Mouse (Mus musculus): ENCODE measurements around the gene Bpifa3.
"Not testable (repeated sequence)": the region's sequence is repeated elsewhere in the genome, so short reads cannot be mapped to it uniquely, and the experiment has no call there.

The Bpifa3 gene

DNA sequence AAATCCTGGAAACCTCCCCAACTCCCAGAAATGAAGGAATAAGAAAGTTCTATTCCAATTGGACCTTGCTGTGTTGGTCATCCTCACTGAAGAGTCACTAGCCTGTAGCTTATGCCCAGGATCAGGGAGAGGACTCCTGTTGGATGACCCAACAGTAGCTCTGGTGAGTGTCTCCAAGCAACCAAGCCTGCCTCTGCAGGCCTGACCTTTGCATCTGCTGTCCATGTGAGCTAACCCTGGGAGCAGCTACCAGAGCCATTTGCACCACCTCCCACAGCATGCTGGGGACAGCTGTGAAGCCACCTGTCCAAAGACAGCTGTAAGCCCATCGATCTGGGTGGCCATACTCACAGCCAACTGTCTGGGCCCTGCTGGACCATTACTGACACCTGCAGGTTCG lies at the start of gene Bpifa3:
Gene Bpifa3, plus strand, starts transcription at position 217 of the 400 bp plus-strand sequence.
- DNase-seq (ENCODE audit: extremely low spot score, low spot score), result no peak

DNA sequence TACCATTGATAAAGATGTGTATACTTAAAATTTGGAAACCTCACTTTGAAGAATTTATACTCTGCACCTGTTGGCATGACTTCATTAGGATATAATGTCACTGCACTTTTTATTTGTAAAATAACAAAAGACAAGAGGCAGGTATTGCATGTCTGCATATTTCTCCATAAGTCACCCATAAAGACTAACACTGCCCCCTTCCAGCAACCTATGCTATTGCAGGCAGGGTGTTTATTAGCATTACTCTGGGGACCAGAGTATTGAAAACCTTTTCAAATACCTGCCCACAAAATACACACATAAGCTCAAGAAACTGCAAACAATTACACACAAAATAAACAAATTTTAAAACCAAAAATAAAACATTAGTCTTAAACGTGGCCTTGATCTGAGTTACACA lies 32.4 kb upstream of the Bpifa3 start:
- DNase-seq (ENCODE audit: extremely low spot score, low spot score), result no peak

- DNase-seq (ENCODE audit: extremely low spot score, low spot score), result no peak
Measured at GRCm38 (mm10) chr2:154117381-154117780, 12.8 kb upstream of the Bpifa3 start.

DNA sequence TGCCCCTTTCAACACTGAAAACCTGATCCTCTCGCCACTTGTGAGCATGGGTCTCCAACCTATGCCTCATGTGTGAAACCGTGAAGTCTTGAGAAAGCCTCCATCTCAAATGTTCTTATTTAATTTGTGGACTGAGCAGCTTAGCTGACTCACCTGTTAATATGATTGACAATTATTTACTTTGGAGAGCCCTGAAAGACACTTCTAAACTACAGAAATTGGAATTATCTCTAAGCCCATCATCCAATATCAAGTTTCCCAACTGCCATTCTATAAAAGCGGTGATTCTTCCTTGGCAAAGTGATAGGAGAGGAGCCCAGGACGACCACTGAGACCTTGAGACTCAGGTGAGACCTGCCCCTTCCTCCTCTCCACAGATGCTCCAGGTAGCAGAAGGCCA lies 12.4 kb downstream of the Bpifa3 start, which contains the start of gene Bpifa1:
Gene Bpifa1, plus strand, starts transcription at position 301 of the 400 bp plus-strand sequence.
- DNase-seq (ENCODE audit: extremely low spot score, low spot score), result no peak

DNA sequence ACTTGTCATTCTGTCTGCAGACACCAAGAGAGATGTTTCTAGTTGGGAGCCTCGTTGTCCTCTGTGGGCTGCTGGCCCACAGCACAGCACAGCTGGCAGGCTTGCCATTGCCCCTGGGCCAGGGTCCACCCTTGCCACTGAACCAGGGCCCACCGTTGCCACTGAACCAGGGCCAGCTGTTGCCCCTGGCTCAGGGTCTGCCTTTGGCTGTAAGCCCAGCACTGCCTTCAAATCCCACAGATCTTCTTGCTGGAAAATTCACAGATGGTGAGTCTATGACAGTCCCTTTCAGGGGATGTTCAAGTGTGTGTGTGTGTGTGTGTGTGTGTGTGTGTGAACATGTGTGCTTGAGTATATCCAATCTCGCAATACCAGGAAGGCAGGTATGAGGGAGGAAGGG lies 13.6 kb downstream of the Bpifa3 start:
- no peak for DNase-seq (ENCODE audit: extremely low spot score, low spot score)

DNA sequence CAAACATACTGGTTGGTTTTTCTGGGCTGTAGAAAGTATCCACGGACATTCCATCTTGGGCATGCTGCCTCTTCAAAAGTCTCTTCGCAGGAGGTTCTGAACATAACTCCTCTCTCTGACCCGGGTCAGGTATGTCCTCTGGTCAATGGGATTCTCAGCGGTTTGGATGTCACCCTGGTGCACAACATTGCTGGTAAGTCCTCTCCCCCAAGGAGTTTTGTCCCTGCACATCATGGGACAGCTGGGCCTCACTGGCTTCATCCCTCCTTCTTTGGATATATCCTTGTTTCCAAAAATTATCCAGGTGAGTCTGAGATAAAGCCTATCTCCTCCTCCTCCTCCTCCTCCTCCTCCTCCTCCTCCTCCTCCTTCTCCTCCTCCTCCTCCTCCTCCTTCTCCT lies 17.4 kb downstream of the Bpifa3 start:
- no peak for DNase-seq (ENCODE audit: extremely low spot score, low spot score)

GRCm38 (mm10) chr2:154158433-154158832 lies 28.3 kb downstream of the Bpifa3 start:
- peak; percentile 56 for DNase-seq (ENCODE audit: extremely low spot score, low spot score)

DNA sequence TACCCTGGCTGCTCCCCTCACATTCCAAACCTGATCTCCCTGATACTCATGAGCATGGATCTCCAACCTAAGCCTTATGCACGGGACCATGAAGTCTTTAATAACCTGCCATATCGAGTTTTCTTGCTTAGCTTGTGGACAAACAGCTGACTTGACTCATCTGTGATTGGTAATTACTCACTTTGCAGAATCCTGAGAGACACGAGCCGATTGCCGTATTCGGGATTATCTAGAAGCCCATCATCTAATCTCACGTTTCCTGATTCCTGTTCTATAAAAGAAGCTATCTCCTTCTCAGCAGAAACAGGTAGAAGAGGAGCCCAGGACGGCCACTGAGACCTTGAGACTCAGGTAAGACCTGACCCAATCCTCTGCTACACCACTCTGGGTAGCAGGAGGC lies 32.2 kb downstream of the Bpifa3 start, which contains the start of gene Bpifa5:
Gene Bpifa5, plus strand, starts transcription at position 301 of the 400 bp plus-strand sequence.
- no peak for DNase-seq (ENCODE audit: extremely low spot score, low spot score)

DNA sequence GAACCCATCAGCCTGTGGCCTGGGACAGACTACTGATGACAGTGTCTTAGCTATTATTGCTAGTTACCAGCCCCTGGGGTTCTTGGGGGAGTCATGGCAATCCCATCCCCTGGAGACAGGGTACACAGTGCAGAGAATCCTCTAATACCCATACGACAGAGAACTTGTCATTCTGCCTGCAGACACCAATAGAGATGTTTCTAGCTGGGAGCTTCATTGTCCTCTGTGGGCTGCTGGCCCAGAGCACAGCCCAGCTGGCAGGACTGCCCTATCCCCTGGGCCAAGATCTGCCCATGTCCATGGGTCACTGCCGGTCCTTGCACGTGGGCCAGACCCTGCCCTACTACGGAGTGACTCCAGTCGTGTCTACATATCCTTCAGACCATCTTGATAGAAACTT lies 33.2 kb downstream of the Bpifa3 start:
- no peak for DNase-seq (ENCODE audit: extremely low spot score, low spot score)

DNA sequence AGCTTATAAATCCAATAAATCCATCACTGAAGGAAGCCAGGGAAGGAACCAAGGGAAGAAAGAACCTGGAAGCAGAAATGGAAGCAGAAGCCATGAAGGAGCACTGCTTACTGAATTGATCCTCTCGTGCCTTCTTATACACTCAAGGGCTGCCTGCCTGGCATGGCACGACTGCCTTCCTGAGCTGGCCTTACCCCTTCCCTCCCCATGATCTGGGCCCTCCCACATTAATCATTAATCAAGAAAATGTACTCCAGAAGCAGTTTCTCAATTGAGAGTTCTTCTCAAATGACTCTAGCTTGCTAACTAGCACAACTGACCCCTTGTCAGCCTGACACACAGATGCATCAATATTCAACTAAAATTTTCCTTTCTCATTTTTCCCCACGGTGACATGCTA lies 39.0 kb downstream of the Bpifa3 start:
- DNase-seq (ENCODE audit: extremely low spot score, low spot score), result no peak

- DNase-seq (ENCODE audit: extremely low spot score, low spot score), result no peak
Measured at GRCm38 (mm10) chr2:154171621-154172020, 41.5 kb downstream of the Bpifa3 start.

DNA sequence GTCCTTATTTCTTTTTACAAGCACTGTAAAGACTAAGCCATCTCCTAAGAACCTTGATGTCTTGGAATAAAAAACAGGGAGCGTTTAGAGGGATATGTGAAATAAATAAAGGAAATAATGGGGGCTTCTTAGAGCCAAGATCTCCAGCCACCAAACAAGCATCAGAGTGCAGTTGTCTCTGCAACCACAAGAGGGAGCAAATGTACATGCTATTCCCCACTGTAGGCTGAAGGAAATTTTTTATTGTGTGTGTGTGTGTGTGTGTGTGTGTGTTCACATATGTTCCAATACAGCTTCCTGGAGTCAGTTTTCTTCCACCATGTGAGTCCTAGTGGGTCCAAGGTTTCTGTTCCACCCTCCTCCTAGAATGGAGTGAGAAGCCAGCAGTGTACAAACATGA lies 43.2 kb downstream of the Bpifa3 start:
- DNase-seq (ENCODE audit: extremely low spot score, low spot score), result peak; percentile 20

- DNase-seq (ENCODE audit: extremely low spot score, low spot score), result not testable (repeated sequence)
Measured at GRCm38 (mm10) chr2:154181900-154182299, 51.8 kb downstream of the Bpifa3 start.

GRCm38 (mm10) chr2:154183061-154183460 lies 52.9 kb downstream of the Bpifa3 start:
- not testable (repeated sequence) for DNase-seq (ENCODE audit: extremely low spot score, low spot score)

DNA sequence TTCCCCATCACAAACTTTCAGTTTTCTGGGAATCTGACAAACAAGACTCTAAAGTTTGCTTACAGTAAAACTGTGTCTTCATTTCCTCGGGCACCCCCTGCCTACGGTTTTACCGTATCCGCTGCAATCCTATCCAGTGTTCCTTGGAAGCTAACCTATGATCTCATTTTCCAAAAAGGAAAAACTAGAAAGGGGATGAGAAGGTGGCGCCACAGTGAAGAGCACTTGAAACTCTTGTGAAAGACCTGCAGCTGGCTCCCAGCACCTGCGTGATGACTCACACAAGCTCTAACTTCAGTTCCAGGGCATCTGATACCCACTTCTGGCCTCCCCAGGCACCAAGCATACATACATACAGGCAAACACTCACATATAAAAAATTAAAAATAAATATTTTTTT lies 55.2 kb downstream of the Bpifa3 start:
- no peak for DNase-seq (ENCODE audit: extremely low spot score, low spot score)

- no peak for DNase-seq (ENCODE audit: extremely low spot score, low spot score)
Measured at GRCm38 (mm10) chr2:154185748-154186147, 55.6 kb downstream of the Bpifa3 start.

GRCm38 (mm10) chr2:154187468-154187867 lies 57.3 kb downstream of the Bpifa3 start:
- DNase-seq (ENCODE audit: extremely low spot score, low spot score), result no peak

Data from neural tube, embryonic 10.5 days (tissue).